10 mouse cellular contexts compared by ENCODE assay signal in genomic region chr2:32165040-32165800, GRCm38 (mm10). TPM values are rescaled to one million over a fixed set of nuclear protein-coding genes. Genes with fewer than 3 reads are reported as not detected.
DNase-seq lines count a peak whose midpoint lies in the region; ATAC-seq and TF ChIP-seq lines count a peak whose summit lies in the region.
"Had no signal": no experiment of that assay in that cellular context is flagged by ENCODE, and none has a peak within 500 bp of the region (broad histone marks: within the 10 kb centered on the region; RNA-seq: fewer than 3 reads in every experiment).

No protein-coding gene starts in this region.

- 0 out of 2 replicates have a peak, but pooled peaks cover 12% of the 10 kb centered on the region for H3K36me3 ChIP-seq in forebrain, embryonic 12.5 days (replicated peaks)
- no peaks in the 10 kb centered on the region for H3K36me3 ChIP-seq in forebrain, embryonic 16.5 days (ENCODE audit: control insufficient read depth, insufficient read depth)
- H3K36me3 ChIP-seq in lung, postnatal 0 days (ENCODE audit: insufficient read depth, low read length) = no peaks in the 10 kb centered on the region
- H3K36me3 ChIP-seq in intestine, embryonic 16.5 days (ENCODE audit: control insufficient read depth, insufficient read depth, low read length) = no peaks in the 10 kb centered on the region
- no peaks in the 10 kb centered on the region for H3K36me3 ChIP-seq in neural tube, embryonic 15.5 days

- H3K4me1 ChIP-seq in forebrain, embryonic 12.5 days = peaks cover 69% of the 10 kb centered on the region
- peaks cover 50% of the 10 kb centered on the region for H3K4me1 ChIP-seq in forebrain, embryonic 16.5 days (replicated peaks; ENCODE audit: control insufficient read depth, insufficient read depth, low read length)
- H3K4me1 ChIP-seq in lung, postnatal 0 days (ENCODE audit: insufficient read depth, low read depth, low read length) = peaks cover 34% of the 10 kb centered on the region; the same call in 1 of the 2 replicates
- peaks cover 48% of the 10 kb centered on the region for H3K4me1 ChIP-seq in intestine, embryonic 16.5 days (ENCODE audit: control insufficient read depth, insufficient read depth, low read length)
- peaks cover 72% of the 10 kb centered on the region for H3K4me1 ChIP-seq in neural tube, embryonic 15.5 days

- TF ChIP-seq EP300 in lung, postnatal 0 days (IDR thresholded peaks at IDR 0.05) = no peak

- no peaks in the 10 kb centered on the region for H3K9me3 ChIP-seq in forebrain, embryonic 12.5 days
- H3K9me3 ChIP-seq in forebrain, embryonic 16.5 days (ENCODE audit: control insufficient read depth, low read length) = no peaks in the 10 kb centered on the region
- H3K9me3 ChIP-seq in lung, postnatal 0 days (ENCODE audit: low read length) = no peaks in the 10 kb centered on the region
- no peaks in the 10 kb centered on the region for H3K9me3 ChIP-seq in intestine, embryonic 16.5 days (ENCODE audit: control insufficient read depth, low read length)
- no peaks in the 10 kb centered on the region for H3K9me3 ChIP-seq in neural tube, embryonic 15.5 days (replicated peaks)

- H3K4me2 ChIP-seq in forebrain, embryonic 12.5 days = no peak overlapping the region
- no peak overlapping the region for H3K4me2 ChIP-seq in forebrain, embryonic 16.5 days (ENCODE audit: low read length)
- H3K4me2 ChIP-seq in lung, postnatal 0 days (replicated peaks; ENCODE audit: low read depth, low read length) = no peak overlapping the region
- H3K4me2 ChIP-seq in intestine, embryonic 16.5 days (ENCODE audit: low read depth, low read length) = peak overlapping the region; percentile 14; the same call in 1 of the 2 replicates
- H3K4me2 ChIP-seq in neural tube, embryonic 15.5 days = no peak overlapping the region
- H3K4me2 ChIP-seq: midbrain, embryonic 12.5 days had no signal

- peak overlapping the region; percentile 10; the same call in 1 of the 2 replicates for H3K27ac ChIP-seq in forebrain, embryonic 12.5 days
- no peak overlapping the region for H3K27ac ChIP-seq in forebrain, embryonic 16.5 days (ENCODE audit: low read length)
- peak overlapping the region; percentile 20 for H3K27ac ChIP-seq in lung, postnatal 0 days (ENCODE audit: low read length)
- peak overlapping the region; percentile 73 for H3K27ac ChIP-seq in intestine, embryonic 16.5 days (ENCODE audit: low read length)
- 0 out of 2 replicates have a peak overlapping the region, but pooled peaks have one; percentile 1 for H3K27ac ChIP-seq in neural tube, embryonic 15.5 days (replicated peaks)
- H3K27ac ChIP-seq: midbrain, embryonic 12.5 days had no signal

- 89% methylated on average over 11 of the region's 11 CpGs for WGBS in forebrain, embryonic 12.5 days
- 88% methylated on average over 11 of the region's 11 CpGs for WGBS in forebrain, embryonic 16.5 days
- 64% methylated on average over 11 of the region's 11 CpGs for WGBS in lung, postnatal 0 days
- 70% methylated on average over 11 of the region's 11 CpGs for WGBS in intestine, embryonic 16.5 days
- WGBS in neural tube, embryonic 15.5 days = 73% methylated on average over 11 of the region's 11 CpGs

- intact Hi-C loops in gastrocnemius, postnatal 36 days (cut with DNase I) = no loop called here

- no peak overlapping the region for H3K9ac ChIP-seq in forebrain, embryonic 12.5 days
- no peak overlapping the region for H3K9ac ChIP-seq in forebrain, embryonic 16.5 days (replicated peaks; ENCODE audit: low read depth, low read length)
- H3K9ac ChIP-seq in lung, postnatal 0 days (replicated peaks; ENCODE audit: low read depth) = no peak overlapping the region
- 0 out of 2 replicates have a peak overlapping the region, but pooled peaks have one; percentile 13 for H3K9ac ChIP-seq in intestine, embryonic 16.5 days (ENCODE audit: low read depth, low read length)
- H3K9ac ChIP-seq in neural tube, embryonic 15.5 days (replicated peaks) = no peak overlapping the region
- H3K9ac ChIP-seq: midbrain, embryonic 12.5 days had no signal

- H3K27me3 ChIP-seq in forebrain, embryonic 12.5 days = no peaks in the 10 kb centered on the region
- no peaks in the 10 kb centered on the region for H3K27me3 ChIP-seq in forebrain, embryonic 16.5 days (replicated peaks; ENCODE audit: control insufficient read depth, insufficient read depth, low read length)
- no peaks in the 10 kb centered on the region for H3K27me3 ChIP-seq in lung, postnatal 0 days (replicated peaks; ENCODE audit: insufficient read depth, low read length)
- no peaks in the 10 kb centered on the region for H3K27me3 ChIP-seq in intestine, embryonic 16.5 days (replicated peaks; ENCODE audit: control insufficient read depth, insufficient read depth, low read length)
- H3K27me3 ChIP-seq in neural tube, embryonic 15.5 days (replicated peaks) = no peaks in the 10 kb centered on the region
- H3K27me3 ChIP-seq: midbrain, embryonic 12.5 days had no signal

- no peak overlapping the region for H3K4me3 ChIP-seq in forebrain, embryonic 12.5 days (replicated peaks)
- H3K4me3 ChIP-seq in forebrain, embryonic 16.5 days (replicated peaks; ENCODE audit: low read length) = no peak overlapping the region
- no peak overlapping the region for H3K4me3 ChIP-seq in lung, postnatal 0 days (ENCODE audit: low read depth, low read length)
- no peak overlapping the region for H3K4me3 ChIP-seq in intestine, embryonic 16.5 days (ENCODE audit: low read length)
- no peak overlapping the region for H3K4me3 ChIP-seq in neural tube, embryonic 15.5 days (replicated peaks)
- H3K4me3 ChIP-seq: midbrain, embryonic 12.5 days had no signal

- no peak for TF ChIP-seq CTCF in lung, postnatal 0 days (IDR thresholded peaks at IDR 0.05)

- DNase-seq in lung, postnatal 0 days (ENCODE audit: low spot score) = no peak
- DNase-seq in lung, postnatal 14 days = no peak
- no peak for DNase-seq in gastrocnemius, postnatal 36 days
- DNase-seq in gastrocnemius, postnatal 4 days (ENCODE audit: low spot score in 2 of 2) = no peak
- DNase-seq: heart, postnatal 4 days had no signal

- ATAC-seq in forebrain, embryonic 12.5 days (ENCODE audit: low FRiP score) = no peak
- no peak for ATAC-seq in forebrain, embryonic 16.5 days
- no peak for ATAC-seq in lung, postnatal 0 days
- peak; percentile 43 for ATAC-seq in intestine, embryonic 16.5 days
- ATAC-seq in neural tube, embryonic 15.5 days (ENCODE audit: low FRiP score) = no peak

RNA-seq across cellular contexts. Expression of gene Prrc2b, which starts 14.3 kb away (rescaled TPM):
- 96.9 and 110 TPM in 2 replicates for polyA plus RNA-seq in forebrain, embryonic 12.5 days (2016; fragmentation: Nextera tagmentation; extraction: Ambion mirVana)
- 75.5 and 84.7 TPM in 2 replicates for polyA plus RNA-seq in forebrain, embryonic 16.5 days (2015; fragmentation: Nextera tagmentation; extraction: Ambion mirVana)
- 21.2 and 24.6 TPM in 2 replicates for polyA plus RNA-seq in lung, postnatal 0 days (2015; fragmentation: Nextera tagmentation; extraction: Ambion mirVana)
- polyA plus RNA-seq in intestine, embryonic 16.5 days (2015; fragmentation: Nextera tagmentation; extraction: Ambion mirVana) = 14.4 and 16.2 TPM in 2 replicates
- 56.6 and 59.9 TPM in 2 replicates for polyA plus RNA-seq in neural tube, embryonic 15.5 days (2015; fragmentation: Nextera tagmentation; extraction: Ambion mirVana)
- total RNA-seq in gastrocnemius, postnatal 36 days (2021) = 10 to 100 TPM; 69.4 to 70.1 TPM
- total RNA-seq in gastrocnemius, postnatal 4 days (2021) = 100 to 1,000 TPM; 142 to 154 TPM
